ENCODE assay signal across 13 mouse cellular contexts in genomic region chr5:144758422-144758821, GRCm38 (mm10). TPM values are rescaled to one million over a fixed set of nuclear protein-coding genes. Genes with fewer than 3 reads are reported as not detected.
DNase-seq lines count a peak whose midpoint lies in the region; ATAC-seq lines count a peak whose summit lies in the region.
"Had no signal": no experiment of that assay in that cellular context is flagged by ENCODE, and none has a peak within 500 bp of the region (broad histone marks: within the 10 kb centered on the region; RNA-seq: fewer than 3 reads in every experiment).

No protein-coding gene starts in this region.

- ATAC-seq in embryonic facial prominence, embryonic 14.5 days (ENCODE audit: low read depth), result no peak
- ATAC-seq in hindbrain, embryonic 16.5 days, result peak; percentile 22; the same call in 1 of the 2 replicates
- peak; percentile 32; the same call in 1 of the 2 replicates for ATAC-seq in neural tube, embryonic 14.5 days (ENCODE audit: low read depth)
- no peak for ATAC-seq in kidney, embryonic 16.5 days (ENCODE audit: low FRiP score, low TSS enrichment)
- ATAC-seq: Patski had no signal

- H3K4me2 ChIP-seq in embryonic facial prominence, embryonic 14.5 days (ENCODE audit: low read depth, low read length), result no peak overlapping the region
- H3K4me2 ChIP-seq in hindbrain, embryonic 16.5 days (ENCODE audit: low read length), result peak overlapping the region; percentile 57
- peak overlapping the region; percentile 17; the same call in 1 of the 2 replicates for H3K4me2 ChIP-seq in neural tube, embryonic 14.5 days (ENCODE audit: low read depth, low read length)
- H3K4me2 ChIP-seq in kidney, embryonic 16.5 days (replicated peaks; ENCODE audit: low read depth, low read length), result no peak overlapping the region

- H3K4me1 ChIP-seq in embryonic facial prominence, embryonic 14.5 days (ENCODE audit: control insufficient read depth, insufficient read depth, low read length), result peaks cover 6% of the 10 kb centered on the region
- peaks cover 16% of the 10 kb centered on the region for H3K4me1 ChIP-seq in hindbrain, embryonic 16.5 days (ENCODE audit: control insufficient read depth, insufficient read depth, low read depth, low read length)
- H3K4me1 ChIP-seq in neural tube, embryonic 14.5 days (ENCODE audit: control insufficient read depth, insufficient read depth, low read length), result peaks cover 11% of the 10 kb centered on the region; the same call in 1 of the 2 replicates
- H3K4me1 ChIP-seq in kidney, embryonic 16.5 days (ENCODE audit: insufficient read depth, low read length), result peaks cover 9% of the 10 kb centered on the region

- no peak overlapping the region for H3K9ac ChIP-seq in embryonic facial prominence, embryonic 14.5 days (ENCODE audit: low read depth, low read length)
- no peak overlapping the region for H3K9ac ChIP-seq in hindbrain, embryonic 16.5 days (ENCODE audit: low read depth, low read length)
- no peak overlapping the region for H3K9ac ChIP-seq in neural tube, embryonic 14.5 days (replicated peaks; ENCODE audit: low read depth, low read length)
- H3K9ac ChIP-seq in kidney, embryonic 16.5 days (replicated peaks; ENCODE audit: low read length), result no peak overlapping the region

- peaks cover 35% of the 10 kb centered on the region for H3K27me3 ChIP-seq in embryonic facial prominence, embryonic 14.5 days (replicated peaks; ENCODE audit: control insufficient read depth, insufficient read depth, low read length)
- no peaks in the 10 kb centered on the region for H3K27me3 ChIP-seq in hindbrain, embryonic 16.5 days (replicated peaks; ENCODE audit: control insufficient read depth, insufficient read depth, low read length)
- H3K27me3 ChIP-seq in neural tube, embryonic 14.5 days (ENCODE audit: control insufficient read depth, insufficient read depth, low read length), result no peaks in the 10 kb centered on the region
- peaks cover 32% of the 10 kb centered on the region for H3K27me3 ChIP-seq in kidney, embryonic 16.5 days (ENCODE audit: insufficient read depth, low read length)

- H3K9me3 ChIP-seq in embryonic facial prominence, embryonic 14.5 days (ENCODE audit: control insufficient read depth, low read length), result no peaks in the 10 kb centered on the region
- H3K9me3 ChIP-seq in hindbrain, embryonic 16.5 days (ENCODE audit: control insufficient read depth, low read length), result no peaks in the 10 kb centered on the region
- H3K9me3 ChIP-seq in neural tube, embryonic 14.5 days (ENCODE audit: control insufficient read depth, low read length), result no peaks in the 10 kb centered on the region
- no peaks in the 10 kb centered on the region for H3K9me3 ChIP-seq in kidney, embryonic 16.5 days (ENCODE audit: low read length)

- no peaks in the 10 kb centered on the region for H3K36me3 ChIP-seq in embryonic facial prominence, embryonic 14.5 days (ENCODE audit: control insufficient read depth, insufficient read depth, low read length)
- H3K36me3 ChIP-seq in hindbrain, embryonic 16.5 days (ENCODE audit: control insufficient read depth, insufficient read depth, low read length), result no peaks in the 10 kb centered on the region
- no peaks in the 10 kb centered on the region; the same call in 1 of the 2 replicates for H3K36me3 ChIP-seq in neural tube, embryonic 14.5 days (ENCODE audit: control insufficient read depth, insufficient read depth, low read length)
- no peaks in the 10 kb centered on the region for H3K36me3 ChIP-seq in kidney, embryonic 16.5 days (ENCODE audit: insufficient read depth, low read length)

- DNase-seq in adrenal gland, adult 2 months, result peak; percentile 28
- no peak for DNase-seq in adrenal gland, postnatal 25 days
- DNase-seq in embryonic facial prominence, embryonic 14.5 days (ENCODE audit: low spot score), result peak; percentile 18
- no peak for DNase-seq in thymus, postnatal 25 days
- no peak for DNase-seq in cerebellum, postnatal 4 days (ENCODE audit: low spot score in 2 of 2)
- DNase-seq: cerebellum, adult 11 months; heart, postnatal 14 days; lung, adult 18-20 months had no signal

- no peak overlapping the region for H3K27ac ChIP-seq in embryonic facial prominence, embryonic 14.5 days (replicated peaks; ENCODE audit: low read depth, low read length)
- H3K27ac ChIP-seq in hindbrain, embryonic 16.5 days (ENCODE audit: low read depth, low read length), result peak overlapping the region; percentile 66
- peak overlapping the region; percentile 29 for H3K27ac ChIP-seq in neural tube, embryonic 14.5 days (ENCODE audit: low read depth, low read length)
- H3K27ac ChIP-seq in kidney, embryonic 16.5 days (ENCODE audit: low read length), result no peak overlapping the region

- H3K4me3 ChIP-seq in embryonic facial prominence, embryonic 14.5 days (ENCODE audit: low read depth, low read length), result no peak overlapping the region
- H3K4me3 ChIP-seq in hindbrain, embryonic 16.5 days (ENCODE audit: low read length), result peak overlapping the region; percentile 16
- no peak overlapping the region for H3K4me3 ChIP-seq in neural tube, embryonic 14.5 days (ENCODE audit: low read depth, low read length)
- no peak overlapping the region for H3K4me3 ChIP-seq in kidney, embryonic 16.5 days (ENCODE audit: low read length)
- H3K4me3 ChIP-seq: myocyte had no signal

- 8% methylated on average over 8 of the region's 8 CpGs for WGBS in embryonic facial prominence, embryonic 14.5 days
- WGBS in hindbrain, embryonic 16.5 days, result 7% methylated on average over 8 of the region's 8 CpGs
- WGBS in neural tube, embryonic 14.5 days, result 7% methylated on average over 8 of the region's 8 CpGs
- 13% methylated on average over 8 of the region's 8 CpGs for WGBS in kidney, embryonic 16.5 days

RNA-seq across cellular contexts. Expression of gene Tmem130, which starts 3.2 kb away (rescaled TPM):
- total RNA-seq in adrenal gland, adult 2 months (2021), result 10 to 100 TPM; 30.5 to 48.0 TPM
- polyA plus RNA-seq in adrenal gland, adult 2 months (2012; rRNA removed), result 17.9 and 24.0 TPM in 2 replicates
- 23.3 and 33.7 TPM in 2 replicates for total RNA-seq in adrenal gland, postnatal 25 days (2021)
- 2.5 and 2.7 TPM in 2 replicates for polyA plus RNA-seq in embryonic facial prominence, embryonic 14.5 days (2014; fragmentation: Nextera tagmentation; extraction: Ambion mirVana)
- polyA plus RNA-seq in hindbrain, embryonic 16.5 days (2015; fragmentation: Nextera tagmentation; extraction: Ambion mirVana), result 499 and 500 TPM in 2 replicates
- 310 and 384 TPM in 2 replicates for polyA plus RNA-seq in neural tube, embryonic 14.5 days (2014; fragmentation: Nextera tagmentation; extraction: Ambion mirVana)
- polyA plus RNA-seq in kidney, embryonic 16.5 days (2015; fragmentation: Nextera tagmentation; extraction: Ambion mirVana), result 0.42 and 0.90 TPM in 2 replicates

RNA-seq across cellular contexts. Expression of gene Trrap, which starts 9.1 kb away (rescaled TPM):
- total RNA-seq in adrenal gland, adult 2 months (2021), result 10 to 100 TPM; 65.9 to 92.4 TPM
- 80.0 and 80.6 TPM in 2 replicates for polyA plus RNA-seq in adrenal gland, adult 2 months (2012; rRNA removed)
- total RNA-seq in adrenal gland, postnatal 25 days (2021), result 120 and 154 TPM in 2 replicates
- polyA plus RNA-seq in embryonic facial prominence, embryonic 14.5 days (2014; fragmentation: Nextera tagmentation; extraction: Ambion mirVana), result 68.8 and 75.4 TPM in 2 replicates
- 60.3 and 65.5 TPM in 2 replicates for polyA plus RNA-seq in hindbrain, embryonic 16.5 days (2015; fragmentation: Nextera tagmentation; extraction: Ambion mirVana)
- 92.0 and 102 TPM in 2 replicates for polyA plus RNA-seq in neural tube, embryonic 14.5 days (2014; fragmentation: Nextera tagmentation; extraction: Ambion mirVana)
- polyA plus RNA-seq in kidney, embryonic 16.5 days (2015; fragmentation: Nextera tagmentation; extraction: Ambion mirVana), result 69.8 and 84.1 TPM in 2 replicates

Comparison
In these comparisons a context has a peak if more than half of its experiments do, and no peak if none do; other contexts are left out.
1. DNase-seq: peak in adrenal gland, adult 2 months (single experiment) and embryonic facial prominence, embryonic 14.5 days (single experiment); none in adrenal gland, postnatal 25 days (single experiment), thymus, postnatal 25 days (single experiment) and cerebellum, postnatal 4 days (0 of 2).
2. ATAC-seq: peak in hindbrain, embryonic 16.5 days (single experiment) and neural tube, embryonic 14.5 days (single experiment); none in embryonic facial prominence, embryonic 14.5 days (single experiment) and kidney, embryonic 16.5 days (single experiment).
3. H3K27ac ChIP-seq: peak in hindbrain, embryonic 16.5 days (single experiment) and neural tube, embryonic 14.5 days (single experiment); none in embryonic facial prominence, embryonic 14.5 days (single experiment) and kidney, embryonic 16.5 days (single experiment).
4. H3K4me2 ChIP-seq: peak in hindbrain, embryonic 16.5 days (single experiment) and neural tube, embryonic 14.5 days (single experiment); none in embryonic facial prominence, embryonic 14.5 days (single experiment) and kidney, embryonic 16.5 days (single experiment).
5. RNA of gene Tmem130, which starts 3.2 kb away (polyA plus RNA-seq): 499 to 500 TPM in hindbrain, embryonic 16.5 days and 310 to 384 TPM in neural tube, embryonic 14.5 days; 17.9 to 24.0 TPM in adrenal gland, adult 2 months, 2.5 to 2.7 TPM in embryonic facial prominence, embryonic 14.5 days and 0.42 to 0.90 TPM in kidney, embryonic 16.5 days; every median in the first group is over 10 times any median in the second.